Mouse (Mus musculus) gastrocnemius, adult 18-20 months (tissue): Measurements from ENCODE around the gene Adamts20. TPM values are rescaled to one million over a fixed set of nuclear protein-coding genes. Genes with fewer than 3 reads are reported as not detected.
"Not testable (repeated sequence)": the region's sequence is repeated elsewhere in the genome, so short reads cannot be mapped to it uniquely, and the experiment has no call there.

Experiments used
- DNase-seq: peaks from one replicate; pipeline ENCODE4 v3.0.0; 2021; ENCODE audit warnings: low spot score
- long read RNA-seq, 2 experiments: library from polyadenylated mRNA; stranded (forward); transcript quantifications; one replicate each; pipeline ENCODE4 v2.0.0; 2021
- total RNA-seq, 2 experiments: library from RNA; stranded (reverse); gene quantifications; 2 replicates each; pipeline ENCODE4 v1.2.3; 2021

Gene Adamts20
- 1 to 10 TPM; 1.9 to 2.3 TPM for total RNA-seq
- long read RNA-seq, experiment 1, partial matches to known transcripts = 0 of 1 reads
- long read RNA-seq, experiment 1, other reads (novel, unspliced or antisense) = 0 of 1 reads
- long read RNA-seq, experiment 2, partial matches to known transcripts = 0 of 3 reads
- long read RNA-seq, experiment 2, other reads (novel, unspliced or antisense) = 0 of 3 reads

GRCm38 (mm10) chr15:94465318-94465717 is at the start of gene Adamts20:
Gene Adamts20, minus strand, starts transcription at chr15:94465418.
- DNase-seq = no peak

DNA sequence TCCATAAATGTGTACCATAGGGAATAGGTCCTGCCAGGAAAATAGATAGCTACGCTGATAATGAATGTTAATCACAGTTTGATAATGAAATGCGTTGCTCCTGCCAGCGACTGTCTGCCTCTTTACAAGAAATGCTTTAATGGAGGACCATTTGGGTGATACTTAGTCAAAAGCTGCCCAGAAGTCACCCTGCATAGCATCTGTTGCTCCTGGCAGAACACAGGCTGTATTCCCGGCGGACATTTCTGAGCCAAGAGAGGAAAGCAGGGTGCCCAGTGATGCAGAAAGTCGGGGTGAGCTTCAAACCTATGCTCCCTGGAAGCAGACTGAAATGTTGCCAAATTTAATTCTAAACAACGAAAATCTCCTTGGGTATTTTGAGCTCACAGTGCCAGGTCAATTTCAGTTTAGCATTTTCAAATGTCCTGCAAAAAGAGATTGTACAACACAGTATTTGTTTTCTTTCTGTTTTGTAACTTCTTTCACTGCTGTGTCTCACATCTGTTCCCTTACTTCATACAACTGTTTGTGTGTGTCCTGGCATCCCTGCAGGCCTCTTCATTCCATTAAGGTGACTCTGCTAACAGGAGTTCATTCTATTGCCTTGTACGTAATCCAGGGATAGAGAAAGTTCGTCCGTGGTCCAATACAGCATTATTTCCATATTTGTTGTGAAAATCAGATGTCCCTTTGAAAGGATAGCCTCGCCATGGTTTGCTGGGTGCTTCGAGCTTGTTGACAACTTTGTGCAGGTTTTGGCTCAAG is 38.4 kb upstream of the Adamts20 start:
- DNase-seq = peak; percentile 25

DNA sequence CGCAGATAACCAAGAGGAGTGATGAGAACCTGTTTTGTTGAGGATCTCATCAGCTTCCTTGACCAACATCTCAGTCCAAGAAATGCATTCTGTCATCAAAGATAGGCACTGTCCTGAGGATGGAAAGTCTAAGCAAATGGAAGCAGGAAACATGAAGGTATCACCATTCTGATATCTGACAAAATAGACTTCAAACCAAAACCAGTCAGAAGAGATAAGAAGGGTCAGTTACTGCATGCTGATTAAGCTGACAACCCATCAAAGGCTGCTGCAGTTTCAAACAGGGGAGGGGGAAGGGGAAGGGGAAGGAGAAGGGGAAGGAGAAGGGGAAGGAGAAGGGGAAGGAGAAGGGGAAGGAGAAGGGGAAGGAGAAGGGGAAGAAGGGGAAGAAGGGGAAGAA is 34.0 kb upstream of the Adamts20 start:
- no peak for DNase-seq

GRCm38 (mm10) chr15:94495936-94496335 is 30.7 kb upstream of the Adamts20 start:
- no peak for DNase-seq

DNA sequence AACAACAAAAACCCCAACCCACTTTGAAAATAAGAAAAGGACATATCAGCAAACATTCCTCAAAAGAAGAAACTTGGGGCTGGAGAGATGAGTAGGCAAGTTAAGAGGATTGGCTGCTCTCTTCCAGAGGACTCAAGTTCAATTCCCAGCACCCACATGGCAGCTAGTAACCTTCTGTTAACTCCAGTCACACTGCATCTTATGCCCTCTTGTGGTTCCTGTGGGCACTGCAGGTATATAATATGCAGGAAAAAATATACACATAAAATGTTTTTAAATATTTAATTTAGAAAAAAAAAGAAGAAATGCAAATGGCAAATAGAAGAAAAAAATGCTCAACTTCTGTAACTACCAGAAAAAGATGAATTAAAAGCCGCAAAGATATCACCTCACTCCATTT is 29.2 kb upstream of the Adamts20 start:
- no peak for DNase-seq

GRCm38 (mm10) chr15:94489433-94489832 is 24.2 kb upstream of the Adamts20 start:
- DNase-seq = no peak

DNA sequence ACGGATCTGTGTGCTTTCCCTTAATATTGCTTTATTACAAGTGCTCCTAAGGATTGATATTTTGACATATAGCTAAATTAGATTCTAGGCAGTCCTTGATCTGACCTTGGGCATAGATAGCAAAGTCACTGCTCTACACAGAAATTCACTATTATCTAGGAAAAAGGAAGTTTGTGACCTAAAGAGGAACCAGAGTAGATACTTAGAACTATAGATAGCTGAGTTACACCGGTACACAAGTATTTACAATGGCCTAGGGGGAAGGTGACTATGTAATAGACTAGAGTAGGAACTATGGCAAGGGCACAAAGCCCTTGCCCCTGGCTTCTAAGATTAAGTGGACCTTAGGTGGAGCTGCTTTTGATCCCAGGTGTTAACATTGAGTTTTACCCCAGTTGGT is 22.8 kb upstream of the Adamts20 start:
- not testable (repeated sequence) for DNase-seq

DNA sequence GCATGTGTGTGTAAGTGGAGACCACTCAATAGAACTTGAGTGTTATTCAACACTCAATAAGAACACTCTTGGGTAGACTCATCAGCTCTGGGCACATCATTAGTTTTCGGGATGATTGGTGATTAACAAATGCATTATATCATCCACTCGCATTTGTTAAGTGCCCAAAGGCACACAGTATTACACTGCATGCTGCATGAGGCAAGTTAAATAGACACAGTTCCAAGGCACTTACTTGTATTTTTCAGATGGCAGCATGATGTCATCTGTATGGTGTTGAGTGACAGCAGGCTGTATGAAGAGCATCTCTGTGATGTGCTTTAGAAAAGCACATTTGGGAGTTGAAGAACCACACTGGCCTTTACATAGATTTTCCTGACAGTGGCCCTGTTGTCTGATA is 17.3 kb upstream of the Adamts20 start:
- DNase-seq = no peak

- no peak for DNase-seq
Observed at GRCm38 (mm10) chr15:94480792-94481191, 15.6 kb upstream of the Adamts20 start.

- DNase-seq = no peak
Observed at GRCm38 (mm10) chr15:94480248-94480647, 15.0 kb upstream of the Adamts20 start.

GRCm38 (mm10) chr15:94479513-94480136 is 14.4 kb upstream of the Adamts20 start:
- DNase-seq = no peak

GRCm38 (mm10) chr15:94478706-94479105 is 13.5 kb upstream of the Adamts20 start:
- DNase-seq = no peak

- DNase-seq = no peak
Observed at GRCm38 (mm10) chr15:94477287-94477686, 12.1 kb upstream of the Adamts20 start.

DNA sequence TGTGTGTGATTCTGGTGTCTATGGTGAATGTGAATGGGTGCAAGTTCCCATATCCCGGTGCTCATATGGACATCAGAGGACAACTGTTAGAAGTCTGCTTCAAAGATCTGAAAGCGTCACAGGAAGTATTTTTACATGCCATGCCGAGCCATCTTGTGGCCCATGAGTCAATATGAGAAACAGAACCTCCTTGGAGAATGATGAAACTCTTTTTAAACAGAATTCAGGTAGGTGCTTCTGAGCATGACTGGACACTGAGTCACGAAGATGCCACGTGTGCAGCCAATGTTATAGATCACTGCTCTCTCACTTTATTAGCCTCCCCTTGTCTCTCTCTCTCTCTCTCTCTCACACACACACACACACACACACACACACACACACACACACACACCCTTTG is 10.8 kb upstream of the Adamts20 start:
- no peak for DNase-seq

GRCm38 (mm10) chr15:94470361-94470760 is 5.1 kb upstream of the Adamts20 start:
- no peak for DNase-seq

DNA sequence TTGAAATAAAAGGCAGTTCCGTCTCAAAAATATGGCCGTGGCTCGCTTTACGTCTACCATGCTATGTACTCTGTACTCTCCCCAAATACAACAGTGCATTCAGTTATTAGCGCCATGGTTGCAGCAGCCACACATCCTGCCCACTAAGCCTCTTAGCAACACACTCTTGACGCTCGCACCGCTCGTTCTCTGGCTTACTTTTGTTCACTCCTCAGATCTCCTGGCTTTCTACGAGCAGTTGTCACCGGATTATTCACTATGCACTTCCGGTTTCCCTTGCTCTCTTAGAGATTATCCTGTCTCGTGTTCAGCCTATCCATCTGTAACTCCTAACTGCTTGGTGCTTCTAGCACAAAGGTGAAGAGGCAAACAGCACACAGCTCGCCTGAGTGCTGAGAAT is 337 bp downstream of the Adamts20 start:
- no peak for DNase-seq

GRCm38 (mm10) chr15:94463251-94463650 is 2.0 kb downstream of the Adamts20 start:
- DNase-seq = peak; percentile 53

DNA sequence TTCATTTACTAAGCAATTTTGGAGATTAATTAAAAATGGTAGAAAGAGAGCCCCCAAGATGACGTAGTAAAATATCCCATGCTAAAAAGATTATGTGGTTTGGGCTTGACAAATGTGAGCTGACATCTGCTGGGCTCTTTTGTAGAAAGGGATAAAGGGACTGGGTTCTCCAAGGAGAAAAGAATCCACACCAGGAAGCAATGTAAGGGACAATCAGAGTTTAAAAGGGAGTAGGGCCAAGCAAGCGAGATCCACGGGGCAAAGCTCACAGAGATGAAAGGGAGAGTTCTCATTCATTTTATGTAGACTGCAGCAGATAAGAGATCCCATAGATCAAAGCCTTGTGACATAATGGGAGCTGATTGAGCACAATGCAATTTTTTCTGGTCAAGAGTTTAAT is 3.0 kb downstream of the Adamts20 start:
- no peak for DNase-seq

- DNase-seq = no peak
Observed at GRCm38 (mm10) chr15:94461166-94461565, 4.1 kb downstream of the Adamts20 start.

DNA sequence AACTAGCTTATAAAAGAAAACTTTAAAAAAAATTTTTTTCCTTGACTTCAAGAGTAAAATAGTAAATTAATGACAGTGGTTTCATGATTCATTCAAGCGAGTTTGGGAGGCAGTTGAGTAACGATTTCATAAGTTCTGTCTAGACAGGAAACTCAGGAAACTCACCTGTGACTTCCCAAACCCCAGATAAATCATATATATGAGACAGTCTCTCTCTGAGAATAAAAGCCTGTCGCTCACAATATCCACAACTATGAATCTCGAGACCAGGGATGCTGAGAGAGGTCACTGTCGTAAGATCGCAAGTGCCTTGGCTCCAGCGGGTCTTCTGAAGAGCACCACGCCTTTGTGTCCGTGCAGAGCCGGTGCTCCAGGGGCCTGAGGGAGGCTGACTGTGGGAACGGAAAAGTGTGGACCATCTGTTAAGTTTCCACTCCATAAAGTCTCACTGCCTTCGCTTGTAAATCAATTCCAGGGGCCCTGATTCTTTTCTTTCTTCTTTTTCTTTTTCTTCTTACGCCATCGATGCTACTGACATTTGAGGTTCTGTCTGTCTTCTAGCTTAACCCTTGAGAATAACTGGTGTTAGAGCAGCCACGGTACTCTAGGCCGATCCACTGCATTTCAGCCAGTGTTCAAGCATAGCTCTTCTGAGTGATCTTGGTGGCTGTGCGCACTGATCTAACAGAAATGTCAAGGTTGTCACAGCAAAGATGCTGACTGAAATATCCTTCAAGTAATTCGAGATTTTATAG is 7.4 kb downstream of the Adamts20 start:
- no peak for DNase-seq

DNA sequence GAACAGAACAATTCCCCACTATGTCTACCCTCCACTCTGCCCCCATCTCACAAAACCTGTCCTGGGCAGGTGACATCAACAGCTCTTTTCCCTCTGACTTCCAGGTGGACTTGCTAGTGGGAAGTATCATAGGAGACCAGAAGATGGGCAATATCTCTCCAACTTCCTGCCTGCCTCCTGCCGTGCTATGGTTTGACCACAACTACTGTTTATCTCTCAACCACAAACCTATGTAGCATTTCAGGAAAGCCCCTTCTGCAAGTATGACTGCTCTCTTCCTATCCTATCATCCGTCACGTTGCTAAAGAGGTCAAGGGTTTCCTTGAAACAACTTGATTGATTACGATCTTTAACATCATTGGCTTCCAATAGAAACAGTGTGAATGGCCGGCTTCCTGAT is 12.4 kb downstream of the Adamts20 start:
- DNase-seq = no peak

DNA sequence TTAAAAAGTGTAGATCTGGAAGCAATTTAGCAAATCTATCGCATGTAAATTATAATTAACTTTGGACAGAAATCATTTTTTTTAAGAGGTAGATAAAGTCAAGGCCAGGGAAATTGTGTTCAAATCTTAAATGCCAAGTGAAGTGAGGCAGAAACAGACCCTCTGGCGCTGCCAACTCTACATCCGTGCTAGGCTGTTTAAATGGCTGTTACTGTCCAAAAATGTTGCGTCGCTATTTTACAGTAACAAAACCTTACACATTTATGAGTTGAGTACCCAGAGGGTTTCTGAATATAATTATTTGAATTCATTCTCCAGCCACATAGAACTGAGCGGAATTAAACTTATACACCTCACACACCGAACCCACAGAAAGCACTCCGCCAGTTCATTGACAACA is 13.6 kb downstream of the Adamts20 start:
- DNase-seq = no peak
